Mouse (Mus musculus): ENCODE results near the gene Selp. TPM values are rescaled to one million over a fixed set of nuclear protein-coding genes. Genes with fewer than 3 reads are reported as not detected.
A peak's percentile ranks its signal among the peaks of the same experiment; 100 is the strongest.

Selp gene
- polyA plus RNA-seq, 1 experiment from 2014 or later: 0.71 TPM

- 51% methylated on average over 1 of the region's 1 CpGs for WGBS
- no peak for DNase-seq (ENCODE audit: low spot score)
- no peaks in the 10 kb centered on the region for H3K36me3 ChIP-seq (ENCODE audit: control insufficient read depth, insufficient read depth, low read length)
- H3K9ac ChIP-seq (ENCODE audit: low read depth, low read length): no peak overlapping the region
- ATAC-seq (ENCODE audit: low read depth): no peak
- H3K27me3 ChIP-seq (replicated peaks; ENCODE audit: control insufficient read depth, insufficient read depth, low read length): no peaks in the 10 kb centered on the region
- H3K4me2 ChIP-seq (ENCODE audit: low read depth, low read length): no peak overlapping the region
- no peak overlapping the region for H3K27ac ChIP-seq (replicated peaks; ENCODE audit: low read depth, low read length)
- H3K4me1 ChIP-seq (ENCODE audit: control insufficient read depth, insufficient read depth, low read length): no peaks in the 10 kb centered on the region
- no peaks in the 10 kb centered on the region for H3K9me3 ChIP-seq (ENCODE audit: control insufficient read depth, low read length)
- H3K4me3 ChIP-seq (ENCODE audit: low read depth, low read length): no peak overlapping the region
These were observed 38.6 kb upstream of the Selp start for GRCm38 (mm10) chr1:164076441-164076840.

GRCm38 (mm10) chr1:164077031-164077430 lies 38.0 kb upstream of the Selp start:
- H3K27ac ChIP-seq (replicated peaks; ENCODE audit: low read depth, low read length): no peak overlapping the region
- DNase-seq (ENCODE audit: low spot score): no peak
- H3K27me3 ChIP-seq (replicated peaks; ENCODE audit: control insufficient read depth, insufficient read depth, low read length): no peaks in the 10 kb centered on the region
- H3K4me1 ChIP-seq (ENCODE audit: control insufficient read depth, insufficient read depth, low read length): no peaks in the 10 kb centered on the region
- ATAC-seq (ENCODE audit: low read depth): no peak
- no peak overlapping the region for H3K9ac ChIP-seq (ENCODE audit: low read depth, low read length)
- H3K4me2 ChIP-seq (ENCODE audit: low read depth, low read length): no peak overlapping the region
- H3K9me3 ChIP-seq (ENCODE audit: control insufficient read depth, low read length): no peaks in the 10 kb centered on the region
- H3K36me3 ChIP-seq (ENCODE audit: control insufficient read depth, insufficient read depth, low read length): no peaks in the 10 kb centered on the region
- no peak overlapping the region for H3K4me3 ChIP-seq (ENCODE audit: low read depth, low read length)
- 86% methylated on average over 3 of the region's 3 CpGs for WGBS

DNA sequence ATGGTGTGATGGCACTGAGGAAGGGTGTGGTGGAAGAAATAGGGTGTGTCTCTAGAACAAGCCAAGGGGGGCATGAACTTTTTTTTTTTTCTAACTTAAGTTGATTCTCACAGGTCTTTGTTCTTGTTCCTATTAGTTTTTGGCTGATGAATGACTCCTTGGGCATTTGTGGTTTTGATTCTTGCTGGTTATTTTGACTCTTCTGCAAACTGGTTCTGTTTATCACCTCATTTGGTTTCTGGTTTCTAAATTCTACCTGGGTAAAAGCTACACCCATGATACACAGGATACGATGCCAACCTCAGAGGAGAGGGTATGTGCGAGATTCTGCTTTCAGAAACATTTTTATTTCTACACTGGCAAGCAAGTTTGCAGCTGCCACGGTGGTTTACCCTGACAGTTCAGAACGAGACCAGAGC lies 36.7 kb upstream of the Selp start:
- Histone ChIP-seq H3K9ac (ENCODE audit: low read depth, low read length) (no peak overlapping the region), H3K27ac (replicated peaks; ENCODE audit: low read depth, low read length) (no peak overlapping the region), H3K4me3 (ENCODE audit: low read depth, low read length) (no peak overlapping the region), H3K27me3 (replicated peaks; ENCODE audit: control insufficient read depth, insufficient read depth, low read length) (no peaks in the 10 kb centered on the region), H3K36me3 (ENCODE audit: control insufficient read depth, insufficient read depth, low read length) (no peaks in the 10 kb centered on the region), H3K9me3 (ENCODE audit: control insufficient read depth, low read length) (no peaks in the 10 kb centered on the region), H3K4me2 (ENCODE audit: low read depth, low read length) (no peak overlapping the region), H3K4me1 (ENCODE audit: control insufficient read depth, insufficient read depth, low read length) (no peaks in the 10 kb centered on the region)
- WGBS: 81% methylated on average over 4 of the region's 4 CpGs
- no peak for DNase-seq (ENCODE audit: low spot score)
- ATAC-seq (ENCODE audit: low read depth): no peak

DNA sequence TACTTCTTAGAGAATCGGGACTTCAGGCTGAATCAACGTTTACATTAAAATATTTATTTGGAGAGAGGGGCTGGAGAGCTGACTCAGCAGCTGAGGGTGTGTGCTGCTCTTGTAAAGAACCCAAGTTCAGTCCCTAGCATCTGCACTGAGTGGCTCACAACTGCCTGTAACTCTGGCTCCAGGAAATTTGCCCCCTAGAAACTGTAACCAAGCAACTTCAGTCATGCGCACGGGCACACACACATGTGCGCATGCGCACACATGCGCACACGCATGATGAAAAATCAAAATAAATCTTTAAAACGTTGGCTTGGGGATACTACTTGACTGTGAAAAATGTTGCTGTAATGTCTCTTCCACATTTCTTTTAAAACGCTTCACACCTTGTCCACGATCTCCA lies 36.0 kb upstream of the Selp start:
- no peak for ATAC-seq (ENCODE audit: low read depth)
- Histone ChIP-seq H3K4me3 (ENCODE audit: low read depth, low read length) (no peak overlapping the region), H3K36me3 (ENCODE audit: control insufficient read depth, insufficient read depth, low read length) (no peaks in the 10 kb centered on the region), H3K27me3 (replicated peaks; ENCODE audit: control insufficient read depth, insufficient read depth, low read length) (no peaks in the 10 kb centered on the region), H3K9ac (ENCODE audit: low read depth, low read length) (no peak overlapping the region), H3K4me2 (ENCODE audit: low read depth, low read length) (no peak overlapping the region), H3K4me1 (ENCODE audit: control insufficient read depth, insufficient read depth, low read length) (no peaks in the 10 kb centered on the region), H3K9me3 (ENCODE audit: control insufficient read depth, low read length) (no peaks in the 10 kb centered on the region), H3K27ac (replicated peaks; ENCODE audit: low read depth, low read length) (no peak overlapping the region)
- 82% methylated on average over 11 of the region's 11 CpGs for WGBS
- DNase-seq (ENCODE audit: low spot score): no peak

DNA sequence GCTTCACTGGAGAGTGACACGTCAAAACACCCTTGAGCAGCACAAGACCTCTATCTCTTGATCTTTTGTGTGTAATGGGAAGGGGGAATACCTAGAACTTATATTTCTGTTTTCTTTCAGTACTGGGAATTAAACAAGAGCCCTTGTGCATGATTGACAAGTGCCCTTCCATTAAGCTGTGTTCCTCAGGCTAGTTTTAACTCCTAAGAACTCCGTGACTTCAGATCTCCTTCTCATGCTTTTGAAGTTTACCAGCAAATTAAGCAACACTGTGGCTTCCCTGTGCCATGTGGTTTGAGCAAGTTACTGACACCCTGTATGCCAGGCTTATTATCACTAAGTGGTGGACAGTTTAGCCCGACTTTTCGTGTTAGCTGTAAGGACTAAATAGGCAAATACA lies 32.0 kb upstream of the Selp start:
- no peaks in the 10 kb centered on the region for H3K4me1 ChIP-seq (ENCODE audit: control insufficient read depth, insufficient read depth, low read length)
- H3K36me3 ChIP-seq (ENCODE audit: control insufficient read depth, insufficient read depth, low read length): no peaks in the 10 kb centered on the region
- DNase-seq (ENCODE audit: low spot score) (no peak), ATAC-seq (ENCODE audit: low read depth) (no peak)
- WGBS: 83% methylated on average over 4 of the region's 4 CpGs
- H3K27me3 ChIP-seq (replicated peaks; ENCODE audit: control insufficient read depth, insufficient read depth, low read length): no peaks in the 10 kb centered on the region
- no peak overlapping the region for H3K9ac ChIP-seq (ENCODE audit: low read depth, low read length)
- H3K4me3 ChIP-seq (ENCODE audit: low read depth, low read length): no peak overlapping the region
- H3K9me3 ChIP-seq (ENCODE audit: control insufficient read depth, low read length): no peaks in the 10 kb centered on the region
- no peak overlapping the region for H3K27ac ChIP-seq (replicated peaks; ENCODE audit: low read depth, low read length)
- H3K4me2 ChIP-seq (ENCODE audit: low read depth, low read length): no peak overlapping the region

GRCm38 (mm10) chr1:164086797-164087196 lies 28.3 kb upstream of the Selp start:
- Histone ChIP-seq H3K36me3 (ENCODE audit: control insufficient read depth, insufficient read depth, low read length) (no peaks in the 10 kb centered on the region), H3K9ac (ENCODE audit: low read depth, low read length) (no peak overlapping the region), H3K4me1 (ENCODE audit: control insufficient read depth, insufficient read depth, low read length) (no peaks in the 10 kb centered on the region), H3K4me3 (ENCODE audit: low read depth, low read length) (no peak overlapping the region), H3K27me3 (replicated peaks; ENCODE audit: control insufficient read depth, insufficient read depth, low read length) (no peaks in the 10 kb centered on the region), H3K4me2 (ENCODE audit: low read depth, low read length) (no peak overlapping the region), H3K27ac (replicated peaks; ENCODE audit: low read depth, low read length) (no peak overlapping the region), H3K9me3 (ENCODE audit: control insufficient read depth, low read length) (no peaks in the 10 kb centered on the region)
- DNase-seq (ENCODE audit: low spot score) (no peak), ATAC-seq (ENCODE audit: low read depth) (no peak)
- WGBS: 82% methylated on average over 3 of the region's 3 CpGs

DNA sequence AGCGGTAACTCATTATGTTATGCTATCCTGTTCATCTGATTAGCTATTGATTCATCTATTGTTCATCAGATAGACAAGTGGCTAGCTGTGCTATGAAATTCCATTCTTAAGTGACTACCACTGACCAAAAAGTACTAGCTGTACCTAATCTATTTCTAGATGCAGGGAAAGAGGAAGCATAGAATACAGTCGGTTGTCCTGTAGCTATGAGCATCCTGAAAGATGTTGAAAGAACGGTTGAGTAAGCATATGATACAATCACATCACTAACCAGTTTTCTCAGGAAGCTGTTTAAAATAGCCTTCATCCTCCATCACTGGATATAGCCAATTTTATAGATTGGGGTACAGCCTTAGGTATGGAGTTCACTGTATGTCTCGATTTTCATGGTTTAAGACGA lies 27.2 kb upstream of the Selp start:
- Histone ChIP-seq H3K27ac (replicated peaks; ENCODE audit: low read depth, low read length) (no peak overlapping the region), H3K4me3 (ENCODE audit: low read depth, low read length) (no peak overlapping the region), H3K27me3 (replicated peaks; ENCODE audit: control insufficient read depth, insufficient read depth, low read length) (no peaks in the 10 kb centered on the region), H3K36me3 (ENCODE audit: control insufficient read depth, insufficient read depth, low read length) (no peaks in the 10 kb centered on the region), H3K9me3 (ENCODE audit: control insufficient read depth, low read length) (no peaks in the 10 kb centered on the region), H3K4me2 (ENCODE audit: low read depth, low read length) (no peak overlapping the region), H3K4me1 (ENCODE audit: control insufficient read depth, insufficient read depth, low read length) (no peaks in the 10 kb centered on the region), H3K9ac (ENCODE audit: low read depth, low read length) (no peak overlapping the region)
- ATAC-seq (ENCODE audit: low read depth) (no peak), DNase-seq (ENCODE audit: low spot score) (no peak)
- 87% methylated on average over 5 of the region's 5 CpGs for WGBS

DNA sequence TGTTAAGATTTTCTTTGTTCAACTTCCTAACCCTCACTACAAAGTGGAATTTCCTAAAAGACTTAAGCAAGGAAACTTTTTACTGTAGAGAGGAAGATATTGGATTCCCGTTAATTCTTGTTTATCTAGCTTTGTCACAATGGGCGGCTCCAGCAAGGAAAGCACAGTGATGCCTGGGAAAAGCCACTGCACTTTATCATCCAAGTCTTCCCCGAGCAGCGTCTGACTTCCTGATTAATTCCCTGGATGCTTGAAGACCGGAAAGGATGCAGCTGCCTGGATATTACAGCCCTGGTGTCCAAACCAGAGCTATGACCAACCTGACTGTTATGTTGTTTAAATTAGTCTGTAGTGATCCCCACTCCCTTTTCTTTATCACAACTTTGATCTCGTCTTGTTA lies 18.3 kb upstream of the Selp start:
- DNase-seq (ENCODE audit: low spot score) (peak; percentile 7), ATAC-seq (ENCODE audit: low read depth) (no peak)
- Histone ChIP-seq H3K4me1 (ENCODE audit: control insufficient read depth, insufficient read depth, low read length) (no peaks in the 10 kb centered on the region), H3K4me3 (ENCODE audit: low read depth, low read length) (no peak overlapping the region), H3K36me3 (ENCODE audit: control insufficient read depth, insufficient read depth, low read length) (no peaks in the 10 kb centered on the region), H3K27me3 (replicated peaks; ENCODE audit: control insufficient read depth, insufficient read depth, low read length) (no peaks in the 10 kb centered on the region), H3K27ac (replicated peaks; ENCODE audit: low read depth, low read length) (no peak overlapping the region), H3K4me2 (ENCODE audit: low read depth, low read length) (no peak overlapping the region), H3K9ac (ENCODE audit: low read depth, low read length) (no peak overlapping the region), H3K9me3 (ENCODE audit: control insufficient read depth, low read length) (no peaks in the 10 kb centered on the region)
- WGBS: 63% methylated on average over 6 of the region's 6 CpGs

GRCm38 (mm10) chr1:164097911-164098310 lies 17.2 kb upstream of the Selp start:
- no peaks in the 10 kb centered on the region for H3K36me3 ChIP-seq (ENCODE audit: control insufficient read depth, insufficient read depth, low read length)
- no peak overlapping the region for H3K4me2 ChIP-seq (ENCODE audit: low read depth, low read length)
- H3K27me3 ChIP-seq (replicated peaks; ENCODE audit: control insufficient read depth, insufficient read depth, low read length): no peaks in the 10 kb centered on the region
- H3K9ac ChIP-seq (ENCODE audit: low read depth, low read length): no peak overlapping the region
- ATAC-seq (ENCODE audit: low read depth): no peak
- H3K4me1 ChIP-seq (ENCODE audit: control insufficient read depth, insufficient read depth, low read length): no peaks in the 10 kb centered on the region
- H3K4me3 ChIP-seq (ENCODE audit: low read depth, low read length): no peak overlapping the region
- no peak for DNase-seq (ENCODE audit: low spot score)
- 79% methylated on average over 2 of the region's 2 CpGs for WGBS
- H3K9me3 ChIP-seq (ENCODE audit: control insufficient read depth, low read length): no peaks in the 10 kb centered on the region
- H3K27ac ChIP-seq (replicated peaks; ENCODE audit: low read depth, low read length): no peak overlapping the region

All from embryonic facial prominence, embryonic 14.5 days (tissue).